Mouse (Mus musculus) right cerebral cortex, postnatal 10 days (tissue): ENCODE data around the gene Usp2.

Experiments used
- DNase-seq, 2 experiments: peaks; one replicate each; pipeline ENCODE4 v3.0.0; 2021; ENCODE audit warnings: low spot score in 2 of 2

Gene Usp2

DNA sequence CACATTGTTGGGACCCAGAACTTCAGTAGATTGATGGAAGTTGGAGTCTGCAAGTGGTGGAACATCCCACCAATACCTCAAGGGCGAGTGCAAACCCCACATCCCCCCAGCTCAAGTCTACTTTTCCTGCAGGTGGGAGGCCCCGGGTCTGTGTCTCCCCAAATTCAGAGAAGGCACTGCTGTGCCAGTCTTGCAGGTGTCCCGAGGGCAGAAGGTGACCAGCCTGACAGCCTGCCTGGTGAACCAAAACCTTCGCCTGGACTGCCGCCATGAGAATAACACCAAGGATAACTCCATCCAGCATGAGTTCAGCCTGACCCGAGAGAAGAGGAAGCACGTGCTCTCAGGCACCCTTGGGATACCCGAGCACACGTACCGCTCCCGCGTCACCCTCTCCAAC, 20.4 kb upstream of the Usp2 start:
- DNase-seq: no peak

DNA sequence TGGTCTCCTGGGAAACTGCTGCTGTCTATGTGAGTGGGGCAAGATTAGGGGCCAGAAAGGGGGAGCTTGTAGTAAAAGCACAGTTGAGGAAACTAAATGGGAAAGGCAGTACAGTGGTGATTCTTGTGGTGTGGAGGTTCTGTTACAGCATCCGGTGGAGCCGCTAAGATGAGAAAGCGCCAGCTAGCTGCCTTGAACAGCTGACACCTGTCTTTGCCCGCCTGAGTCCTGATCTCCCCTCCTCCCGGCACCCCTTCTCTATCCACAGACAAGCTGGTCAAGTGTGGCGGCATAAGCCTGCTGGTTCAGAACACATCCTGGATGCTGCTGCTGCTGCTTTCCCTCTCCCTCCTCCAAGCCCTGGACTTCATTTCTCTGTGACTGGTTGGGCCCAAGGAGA, 19.8 kb upstream of the Usp2 start:
- DNase-seq: no peak

GRCm38 (mm10) chr9:44047571-44048490, 19.0 kb upstream of the Usp2 start:
- DNase-seq: no peak

DNA sequence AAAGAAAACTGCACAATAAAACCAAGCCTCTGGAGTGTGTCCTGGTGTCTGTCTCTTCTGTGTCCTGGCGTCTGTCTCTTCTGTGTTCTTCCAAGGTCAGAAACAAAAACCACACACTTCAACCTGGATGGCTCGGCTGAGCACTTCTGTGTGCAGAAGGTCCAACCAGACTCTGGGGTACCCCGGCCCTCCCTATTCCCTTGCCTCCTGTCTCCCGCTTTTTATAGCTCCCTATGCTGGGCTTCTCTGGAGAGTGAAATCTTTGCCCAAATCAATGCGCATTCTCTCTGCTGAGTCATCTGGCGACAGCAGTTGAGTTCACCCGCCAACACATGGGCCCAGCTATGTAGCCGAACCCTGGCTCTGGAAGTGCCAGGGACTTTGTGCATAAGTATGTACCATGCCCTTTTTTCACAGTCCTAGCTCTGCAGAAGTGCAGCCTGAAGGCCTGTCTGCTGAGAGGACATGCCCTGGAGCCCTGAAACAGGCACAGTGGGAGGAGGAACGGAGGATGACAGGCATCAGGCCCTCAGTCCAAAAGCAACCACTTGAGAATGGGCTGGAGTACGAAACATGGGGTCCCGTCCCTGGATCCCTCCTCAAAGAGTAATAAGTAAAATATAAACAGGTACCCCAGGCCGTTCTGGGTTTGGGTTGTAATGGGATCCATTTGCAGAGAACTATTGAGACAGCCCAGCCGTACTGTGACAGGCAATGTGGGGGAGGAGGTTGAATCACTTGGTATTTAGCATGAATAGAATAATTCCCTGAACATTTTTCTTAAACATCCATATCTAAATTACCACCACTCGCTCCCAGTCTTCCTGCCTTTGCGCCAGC, 18.1 kb upstream of the Usp2 start:
- peak; percentile 42 to 65 for DNase-seq

DNA sequence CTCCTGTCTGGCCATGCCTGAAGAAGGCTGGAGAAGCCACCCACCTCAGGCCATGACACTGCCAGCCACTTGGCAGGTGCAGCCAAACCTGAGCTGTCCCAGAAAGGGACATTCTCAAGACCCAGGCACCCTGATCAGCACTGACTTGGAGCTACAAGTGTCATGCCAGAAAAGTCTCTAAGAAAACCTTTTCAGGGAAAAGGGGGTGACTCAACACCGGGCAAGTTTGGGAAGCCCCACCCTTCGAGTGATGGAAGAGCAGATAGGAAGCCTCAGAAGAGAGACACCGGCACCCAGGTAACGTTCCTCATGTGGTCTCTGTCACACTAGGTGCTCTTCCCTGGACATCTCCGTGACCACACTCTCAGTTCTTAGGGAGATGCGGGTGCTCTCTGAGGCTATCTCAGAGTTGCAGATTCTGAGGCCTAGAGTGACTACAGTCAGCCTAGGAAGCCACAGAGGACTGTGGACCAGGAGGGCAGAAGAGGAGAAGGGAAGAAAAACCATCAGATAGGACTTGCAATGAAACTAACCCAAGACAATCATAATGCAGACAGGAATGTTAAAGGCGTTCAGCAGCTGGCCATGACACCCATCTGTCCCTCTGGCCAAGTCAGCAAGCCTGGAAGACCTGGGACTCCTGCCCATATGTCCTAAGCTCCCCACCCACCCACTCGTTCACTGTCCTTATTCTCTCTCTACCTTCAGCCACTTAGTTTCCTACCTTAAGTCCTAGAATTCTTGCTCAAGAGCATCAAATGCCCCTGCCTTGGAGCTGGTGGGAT, 17.2 kb upstream of the Usp2 start:
- DNase-seq: peak in 1 of 2 experiments; percentile 42

GRCm38 (mm10) chr9:44052855-44053254, 14.0 kb upstream of the Usp2 start:
- DNase-seq: no peak

- DNase-seq: no peak
Measured at GRCm38 (mm10) chr9:44053936-44054335, 12.9 kb upstream of the Usp2 start.

GRCm38 (mm10) chr9:44058606-44059005, 8.2 kb upstream of the Usp2 start:
- DNase-seq: no peak

DNA sequence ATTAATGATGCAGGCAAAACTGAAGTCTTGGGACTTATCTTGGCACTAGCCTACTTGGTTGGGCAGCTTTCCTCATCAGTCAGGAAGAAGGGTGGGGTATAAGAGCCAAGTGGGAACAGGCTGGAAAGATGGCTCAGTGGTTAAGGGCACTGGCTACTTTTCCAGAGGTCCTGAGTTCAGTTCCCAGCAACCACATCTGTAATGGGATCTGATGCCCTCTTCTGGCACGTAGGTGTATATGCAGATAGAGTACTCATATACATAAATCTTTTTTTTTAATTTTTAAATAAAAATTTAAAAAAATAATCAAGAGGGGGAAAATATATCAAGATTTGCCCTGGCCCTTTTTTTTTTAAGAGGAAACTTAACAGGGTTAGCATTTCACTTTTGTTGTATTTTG, 1.6 kb upstream of the Usp2 start:
- peak in 1 of 2 experiments; percentile 23 for DNase-seq

DNA sequence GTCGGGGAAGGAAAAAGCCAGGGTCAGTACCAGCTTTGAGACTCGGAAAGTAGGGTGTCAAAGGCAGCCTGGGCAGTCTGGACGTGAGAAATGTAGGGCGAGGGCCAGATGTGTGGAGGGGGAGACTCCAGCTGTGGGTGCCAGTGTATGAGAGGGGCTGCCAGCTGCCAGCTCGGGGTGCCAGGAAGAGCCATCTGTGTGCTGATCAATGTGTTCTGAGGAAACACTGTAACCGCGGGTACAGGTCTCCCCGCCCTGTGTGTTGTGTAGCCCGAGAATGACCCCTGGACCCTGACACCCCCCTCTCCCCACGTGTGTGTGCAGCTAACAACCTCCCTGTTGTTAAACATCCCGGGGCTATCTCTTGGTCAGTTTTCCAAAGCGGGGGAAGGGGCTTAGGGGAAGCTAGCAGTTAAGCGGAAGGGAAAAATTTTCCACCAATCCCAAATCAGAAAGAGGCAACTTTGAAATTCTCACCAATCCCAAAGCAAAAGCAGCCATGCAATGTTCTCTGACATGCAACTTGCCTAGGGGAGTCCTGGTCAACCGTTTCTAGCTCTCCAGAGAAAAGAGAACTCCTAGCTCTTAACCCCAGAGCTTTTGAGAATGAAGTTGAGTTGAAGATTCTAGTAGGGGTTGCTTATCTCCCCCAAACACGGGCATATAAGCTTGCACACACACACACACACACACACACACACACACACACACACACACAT, 579 bp downstream of the Usp2 start:
- no peak for DNase-seq

- DNase-seq: peak in 1 of 2 experiments; percentile 39
Measured at GRCm38 (mm10) chr9:44067960-44068330, 1.1 kb downstream of the Usp2 start.

DNA sequence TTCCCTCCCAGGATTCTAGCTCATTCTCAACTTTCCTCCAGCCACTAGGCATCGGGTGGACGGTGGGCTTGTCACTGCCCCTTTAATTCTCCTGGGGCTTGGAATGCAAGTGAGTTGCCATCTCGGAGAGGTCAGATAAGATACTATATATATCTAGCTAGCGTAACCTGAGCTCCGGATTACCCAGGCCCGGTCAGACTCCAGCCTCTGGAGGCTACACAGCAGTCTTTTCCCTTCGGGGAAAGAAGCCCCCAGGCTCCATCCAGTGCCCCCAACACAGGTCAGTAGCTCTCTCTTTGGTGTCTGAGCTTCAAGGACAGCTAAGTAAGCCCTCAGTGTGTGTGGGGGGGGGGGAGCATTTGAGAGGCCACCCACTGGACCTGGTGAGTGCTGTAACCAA, 2.4 kb downstream of the Usp2 start:
- DNase-seq: peak in 1 of 2 experiments; percentile 21

DNA sequence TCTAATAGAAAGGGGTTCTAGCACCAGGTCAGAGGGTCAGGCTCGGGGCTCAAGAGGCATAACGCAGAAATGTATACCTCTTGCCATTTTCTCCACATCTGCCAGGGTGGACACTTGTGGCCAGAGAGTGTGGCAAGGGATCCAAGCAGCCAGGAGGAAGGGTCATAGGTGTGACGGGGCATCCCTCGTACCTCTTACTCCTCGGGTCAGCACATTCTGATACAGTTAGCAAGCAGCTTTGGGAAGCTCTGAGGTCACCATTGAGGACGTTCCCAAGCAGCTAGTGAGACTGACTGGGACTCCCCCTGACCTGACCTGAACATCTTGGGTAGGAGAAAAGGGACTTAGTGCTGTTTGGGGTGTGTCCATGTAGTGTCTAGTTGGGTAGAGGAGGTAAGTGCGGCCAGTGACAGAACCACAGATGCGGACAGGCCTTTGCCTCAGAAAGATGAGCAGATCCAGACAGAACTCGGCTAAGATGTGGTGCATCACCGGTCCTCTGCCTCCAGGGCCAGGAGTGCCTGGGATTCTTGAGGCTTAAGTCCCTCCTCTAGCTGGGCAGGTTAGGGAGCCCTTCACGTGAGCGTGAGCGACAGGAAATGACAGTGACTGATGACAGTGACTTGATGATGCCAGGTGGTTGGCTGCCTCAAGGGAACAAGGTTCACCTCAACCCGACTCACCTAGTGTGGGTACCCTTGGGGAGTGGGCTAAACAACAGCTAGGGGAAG, 3.5 kb downstream of the Usp2 start:
- DNase-seq: peak in 1 of 2 experiments; percentile 26

- no peak for DNase-seq
Measured at GRCm38 (mm10) chr9:44070844-44071231, 4.0 kb downstream of the Usp2 start.

- DNase-seq: peak; percentile 72 to 83
Measured at GRCm38 (mm10) chr9:44071914-44072598, 5.2 kb downstream of the Usp2 start.

DNA sequence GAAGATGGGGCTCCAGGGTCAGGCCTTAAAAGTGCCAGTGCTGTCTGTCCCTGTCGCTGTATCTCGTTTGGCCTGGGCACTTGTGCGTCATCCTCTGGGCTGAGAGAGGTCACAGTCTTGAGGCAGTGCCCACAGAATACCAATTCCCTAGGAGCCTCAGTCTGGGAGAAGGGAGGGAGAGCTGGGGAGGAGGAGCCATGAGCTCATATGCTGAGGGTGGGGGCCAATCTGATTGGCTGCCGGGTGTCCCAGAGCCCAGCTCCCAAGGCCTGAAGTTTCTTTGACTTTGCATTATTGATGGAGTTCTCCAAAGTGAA, 5.7 kb downstream of the Usp2 start:
- peak in 1 of 2 experiments; percentile 65 for DNase-seq

GRCm38 (mm10) chr9:44073115-44073514, 6.3 kb downstream of the Usp2 start:
- peak in 1 of 2 experiments; percentile 27 for DNase-seq

DNA sequence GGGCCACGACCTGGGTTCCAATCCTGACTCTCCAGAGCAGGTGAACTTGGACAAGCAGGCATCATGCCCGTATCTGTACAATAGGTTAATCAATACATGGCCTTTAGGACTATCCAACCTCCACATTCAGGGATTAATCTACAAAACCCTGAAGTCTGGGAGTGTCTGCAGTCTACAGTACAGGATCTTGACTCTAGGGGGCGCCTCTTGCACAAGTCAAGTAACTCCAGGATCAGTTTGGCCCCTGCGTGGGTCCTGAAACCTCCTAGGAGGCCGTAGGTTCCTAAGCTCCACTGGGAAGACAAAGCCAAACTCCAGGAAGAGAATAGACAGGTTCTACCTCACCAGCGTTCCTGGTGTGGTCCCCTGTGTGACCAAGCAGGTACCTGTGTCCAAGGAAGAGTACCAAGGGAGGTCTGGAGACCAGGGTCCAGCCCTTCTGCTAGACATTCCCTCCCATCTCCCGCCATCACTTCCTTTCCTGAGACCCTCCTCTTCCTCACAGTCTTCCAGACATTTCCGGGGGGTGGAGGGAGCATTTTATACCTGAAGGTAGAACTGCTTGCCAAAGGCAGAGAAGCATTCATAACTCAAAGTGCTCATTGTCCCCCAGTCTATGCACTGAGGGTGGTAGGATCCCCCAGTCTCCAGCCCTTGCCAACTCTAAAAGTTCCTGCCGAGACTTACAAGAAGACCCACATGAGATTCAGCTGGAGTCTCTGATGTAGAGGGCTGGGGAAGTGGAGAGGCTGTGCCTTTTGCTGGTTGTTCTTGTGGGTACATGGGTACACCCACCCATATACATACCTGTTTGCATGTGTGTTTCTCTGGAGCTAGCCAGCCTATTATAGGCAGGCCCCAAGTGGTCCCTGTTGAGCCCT, 7.8 kb downstream of the Usp2 start:
- DNase-seq: peak in 1 of 2 experiments; percentile 26
